Mouse (Mus musculus) liver, adult 2 months (tissue): ENCODE measurements at regions not wholly inside any gene's neighbourhood (a gene's known extent, or its start where the extent isn't known, plus 50 kb on each side); places are given as distances from the start of the nearest gene placed in this dataset.

Source experiments
- CTCF ChIP-seq: fragments of 200-500 bp; IDR thresholded peaks from 2 replicates; pipeline ENCODE4 v1.5.1; 2011; ENCODE audit warnings: low read depth, low read length, control low read depth
- POLR2A ChIP-seq: fragments of 200-500 bp; IDR thresholded peaks from 2 replicates; pipeline ENCODE4 v1.6.1; 2011; ENCODE audit warnings: low read length, control low read depth; ENCODE audit not compliant: insufficient read depth; ENCODE audit errors: extremely low read depth

- TF ChIP-seq CTCF (no peak), POLR2A (no peak)
Measured at GRCm38 (mm10) chr8:91988866-91989633, 187.2 kb upstream of the Irx3 start.
